Mouse (Mus musculus) hindbrain, embryonic 15.5 days (tissue): Measurements from ENCODE around the gene Entpd3. TPM values are rescaled to one million over a fixed set of nuclear protein-coding genes. Genes with fewer than 3 reads are reported as not detected.

Experiments
- ATAC-seq: fragments of 200-750 bp; cut with Nextera tagmentation; 2 replicates; pipeline ENCODE4 v1.8.0; 2017; ENCODE audit warnings: low read depth, moderate number of reproducible peaks, moderate TSS enrichment; ENCODE audit not compliant: low FRiP score
- H3K27ac ChIP-seq: fragments of 300-500 bp; sonication (generic); replicated peaks from 2 replicates; pipeline ENCODE4 v1.5.1; 2015; ENCODE audit warnings: mild to moderate bottlenecking, inconsistent platforms
- H3K27me3 ChIP-seq: fragments of 300-500 bp; sonication (generic); 2 replicates; pipeline ENCODE4 v1.6.1; 2015; ENCODE audit warnings: control low read depth, inconsistent platforms
- H3K36me3 ChIP-seq: fragments of 300-500 bp; sonication (generic); 2 replicates; pipeline ENCODE4 v1.6.1; 2015; ENCODE audit warnings: control low read depth, inconsistent platforms
- H3K4me1 ChIP-seq: fragments of 300-500 bp; sonication (generic); replicated peaks from 2 replicates; pipeline ENCODE4 v1.6.1; 2015; ENCODE audit warnings: control low read depth, inconsistent platforms
- H3K4me2 ChIP-seq: fragments of 300-500 bp; sonication (generic); 2 replicates; pipeline ENCODE4 v1.6.1; 2015; ENCODE audit warnings: moderate library complexity, mild to moderate bottlenecking, inconsistent platforms
- H3K4me3 ChIP-seq: fragments of 300-500 bp; sonication (generic); 2 replicates; pipeline ENCODE4 v1.5.1; 2015; ENCODE audit warnings: mild to moderate bottlenecking, inconsistent platforms
- H3K9ac ChIP-seq: fragments of 300-500 bp; sonication (generic); 2 replicates; pipeline ENCODE4 v1.6.1; 2015; ENCODE audit warnings: inconsistent platforms
- H3K9me3 ChIP-seq: fragments of 300-500 bp; sonication (generic); 2 replicates; pipeline ENCODE4 v1.6.1; 2016; ENCODE audit warnings: control low read depth, inconsistent platforms
- WGBS: fragments of 180-500 bp; shearing (Covaris S2); methylation state at CpG from one replicate; pipeline ENCODE4 v1.1.7; 2015; 5-methylcytosine and 5-hydroxymethylcytosine counted together
- polyA plus RNA-seq: library from polyadenylated mRNA; unstranded; fragments of >200 nt; fragmentation: Nextera tagmentation; extraction: Ambion mirVana; gene quantifications from 2 replicates; pipeline ENCODE4 v1.2.1, GENCODE M21; 2015

The Entpd3 gene
- polyA plus RNA-seq, 1 experiment from 2014 or later, result 4.1 TPM

DNA sequence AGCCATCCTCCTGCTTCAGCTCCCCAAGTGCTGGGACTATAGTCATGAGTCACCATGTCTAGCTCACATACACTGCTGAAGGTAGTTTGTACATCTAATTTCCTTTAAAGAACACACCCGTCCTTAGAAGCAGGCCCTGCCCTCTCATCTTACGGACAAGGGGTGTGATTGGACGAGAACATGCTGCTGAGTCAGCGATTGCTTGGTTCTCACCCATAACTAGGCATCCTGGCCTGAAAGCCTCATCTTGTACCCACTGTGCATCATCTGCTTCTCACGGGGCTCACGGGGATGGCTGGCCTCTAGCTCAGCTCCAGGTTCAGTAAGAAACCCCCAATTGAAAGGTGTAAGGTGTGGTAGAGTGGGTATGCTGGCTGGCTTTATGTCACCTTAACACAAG is 74.4 kb downstream of the Entpd3 start:
- no peak overlapping the region for H3K27ac ChIP-seq
- WGBS, result 95% methylated on average over 6 of the region's 6 CpGs
- ATAC-seq, result no peak
- no peak overlapping the region for H3K4me3 ChIP-seq
- H3K4me2 ChIP-seq, result no peak overlapping the region
- H3K4me1 ChIP-seq, result peaks cover 2% of the 10 kb centered on the region
- H3K9me3 ChIP-seq, result no peaks in the 10 kb centered on the region
- no peaks in the 10 kb centered on the region for H3K36me3 ChIP-seq
- H3K27me3 ChIP-seq, result no peaks in the 10 kb centered on the region
- H3K9ac ChIP-seq, result no peak overlapping the region

Other genes starting within 250 kb of the Entpd3 start
- 8.1 and 8.8 TPM in 2 replicates for gene Myrip, start 238.3 kb upstream of the Entpd3 start, polyA plus RNA-seq
- gene Eif1b, start 47.6 kb upstream of the Entpd3 start, polyA plus RNA-seq, result 283 and 285 TPM in 2 replicates
- gene Rpl14, start 31.6 kb downstream of the Entpd3 start, polyA plus RNA-seq, result 408 and 422 TPM in 2 replicates